Mouse (Mus musculus) heart, adult 11 months (tissue): ENCODE data around the gene Taf6.
"Not testable (repeated sequence)": the region's sequence is repeated elsewhere in the genome, so short reads cannot be mapped to it uniquely, and the experiment has no call there.

Source experiments
- DNase-seq: peaks from one replicate; pipeline ENCODE4 v3.0.0; 2022

The Taf6 gene

GRCm38 (mm10) chr5:138186950-138187638 lies at the start of gene Taf6, which contains the start of gene Cnpy4:
Gene Taf6, minus strand, starts transcription at chr5:138187451.
Gene Cnpy4, plus strand, starts transcription at chr5:138187485.
- peak; percentile 99 for DNase-seq

DNA sequence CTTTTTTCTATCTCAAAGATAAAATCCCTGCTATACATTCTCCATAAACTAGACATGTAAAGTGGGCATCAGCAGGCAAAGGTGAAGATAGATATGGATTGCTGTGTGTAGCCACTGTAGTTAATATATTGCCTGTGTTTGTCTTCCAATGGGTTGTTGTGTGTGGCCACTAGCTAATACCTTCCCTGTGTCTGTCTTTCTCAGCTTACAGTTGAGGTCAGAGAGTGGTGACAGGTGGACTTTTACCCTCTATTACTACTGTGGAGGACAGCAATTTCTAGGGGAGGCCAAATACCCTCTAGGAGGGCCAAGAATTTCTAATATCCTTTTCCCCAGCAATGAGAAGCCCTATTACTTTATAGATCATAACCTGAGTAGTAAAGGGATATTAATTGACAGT lies 47.0 kb upstream of the Taf6 start:
- DNase-seq, result no peak

DNA sequence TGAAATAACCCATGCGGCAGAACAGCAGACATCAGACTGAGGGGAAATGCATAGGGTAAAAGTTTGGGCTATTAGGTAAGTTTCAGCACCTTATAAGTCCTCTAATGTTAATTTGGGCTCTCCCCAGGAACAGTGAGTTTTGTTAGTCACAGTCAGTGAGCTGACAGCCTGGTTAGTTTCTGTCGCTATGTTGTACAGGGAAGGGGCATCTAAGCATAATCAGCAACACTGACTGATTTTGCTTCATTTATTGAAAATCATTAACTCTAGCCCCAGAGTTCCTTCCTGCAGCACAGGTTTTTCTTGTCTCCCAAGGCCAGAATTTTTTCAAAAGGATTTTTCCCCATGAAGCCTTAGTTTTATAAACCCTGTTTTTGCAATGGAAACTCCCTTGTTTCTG lies 46.5 kb upstream of the Taf6 start:
- DNase-seq, result no peak

DNA sequence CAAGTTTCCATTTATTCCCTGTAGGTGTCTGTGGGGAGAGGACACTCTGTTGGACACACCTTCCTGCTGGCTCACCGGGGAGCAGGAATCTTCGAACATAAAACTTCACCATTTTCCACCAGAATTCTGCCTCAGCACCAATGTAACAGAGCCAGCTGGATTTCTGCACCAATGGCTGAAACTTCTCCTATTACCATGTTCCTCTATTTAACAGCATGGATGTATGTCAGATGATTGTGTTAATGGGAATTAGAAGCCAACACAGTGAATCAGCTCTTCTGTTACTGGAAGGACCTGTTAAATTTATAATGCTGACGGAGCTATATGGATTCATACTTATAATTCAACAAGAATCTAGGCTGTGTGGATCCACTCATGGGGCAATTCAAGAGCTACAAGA lies 42.3 kb upstream of the Taf6 start:
- DNase-seq, result peak; percentile 85

DNA sequence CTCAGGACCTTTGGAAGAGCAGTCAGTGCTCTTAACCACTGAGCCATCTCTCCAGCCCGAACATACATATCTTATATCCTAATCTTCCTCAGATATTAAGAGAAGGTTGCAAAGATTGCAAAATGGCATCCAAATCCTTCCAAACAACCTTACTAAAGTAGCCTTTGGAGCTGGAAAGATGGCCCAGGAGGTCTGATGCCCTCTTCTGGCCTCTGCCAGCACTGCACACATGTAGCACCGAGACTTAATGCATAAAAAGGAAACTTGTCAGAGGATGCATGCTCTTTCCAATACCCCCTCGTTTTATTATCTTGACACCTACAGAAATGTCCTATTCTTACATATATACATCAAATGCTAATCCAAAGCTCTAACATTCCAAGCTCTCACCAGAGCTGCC lies 40.8 kb upstream of the Taf6 start:
- peak; percentile 83 for DNase-seq

- DNase-seq, result peak; percentile 88
Observed at GRCm38 (mm10) chr5:138227367-138227766, 40.1 kb upstream of the Taf6 start.

GRCm38 (mm10) chr5:138226491-138226890 lies 39.2 kb upstream of the Taf6 start:
- peak; percentile 78 for DNase-seq

- peak; percentile 75 for DNase-seq
Observed at GRCm38 (mm10) chr5:138225700-138226099, 38.4 kb upstream of the Taf6 start, which contains the start of gene Nxpe5. Gene Nxpe5, plus strand, starts transcription at chr5:138225898.

DNA sequence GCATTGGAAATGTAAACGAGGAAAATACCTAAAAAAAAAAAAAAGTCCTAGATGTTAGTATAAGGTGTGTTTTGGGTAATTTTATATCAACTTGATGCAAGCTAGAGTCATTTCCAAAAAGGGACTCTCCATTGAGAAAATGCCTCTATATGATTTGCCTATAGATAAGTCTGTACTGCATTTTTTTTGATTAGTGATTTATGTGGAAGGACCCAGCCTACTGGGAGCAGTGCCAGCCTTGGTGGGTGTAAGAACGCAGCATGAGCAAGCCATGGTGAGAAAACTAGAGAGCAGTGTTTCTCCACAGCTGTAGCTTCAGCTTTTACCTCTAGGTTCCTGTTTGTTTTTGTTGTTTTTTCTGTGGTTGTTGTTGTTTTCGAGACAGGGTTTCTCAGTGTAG lies 36.0 kb upstream of the Taf6 start:
- peak; percentile 78 for DNase-seq

GRCm38 (mm10) chr5:138222111-138222510 lies 34.9 kb upstream of the Taf6 start:
- peak; percentile 96 for DNase-seq

- no peak for DNase-seq
Observed at GRCm38 (mm10) chr5:138219864-138220263, 32.6 kb upstream of the Taf6 start.

- DNase-seq, result not testable (repeated sequence)
Observed at GRCm38 (mm10) chr5:138216632-138217031, 29.4 kb upstream of the Taf6 start.

DNA sequence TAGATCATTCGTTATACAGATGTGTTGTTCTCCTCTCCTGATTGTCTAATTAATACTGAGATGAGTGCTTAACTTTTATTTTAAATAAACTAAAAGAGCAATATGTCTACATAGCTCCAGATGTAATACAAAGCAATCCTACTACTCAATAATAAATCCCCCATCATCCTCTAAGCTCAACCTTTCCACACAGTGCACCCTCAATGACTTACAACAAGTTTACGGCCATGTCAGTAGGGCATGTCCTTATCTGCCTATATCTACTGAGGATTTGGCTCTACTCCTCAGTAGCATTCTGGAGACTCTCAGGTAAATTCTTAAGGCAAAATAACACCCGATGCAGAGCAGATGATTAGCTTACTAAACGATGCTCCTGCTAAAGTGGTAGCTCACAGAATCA lies 20.6 kb upstream of the Taf6 start:
- no peak for DNase-seq

- peak; percentile 93 for DNase-seq
Observed at GRCm38 (mm10) chr5:138207253-138207652, 20.0 kb upstream of the Taf6 start.

DNA sequence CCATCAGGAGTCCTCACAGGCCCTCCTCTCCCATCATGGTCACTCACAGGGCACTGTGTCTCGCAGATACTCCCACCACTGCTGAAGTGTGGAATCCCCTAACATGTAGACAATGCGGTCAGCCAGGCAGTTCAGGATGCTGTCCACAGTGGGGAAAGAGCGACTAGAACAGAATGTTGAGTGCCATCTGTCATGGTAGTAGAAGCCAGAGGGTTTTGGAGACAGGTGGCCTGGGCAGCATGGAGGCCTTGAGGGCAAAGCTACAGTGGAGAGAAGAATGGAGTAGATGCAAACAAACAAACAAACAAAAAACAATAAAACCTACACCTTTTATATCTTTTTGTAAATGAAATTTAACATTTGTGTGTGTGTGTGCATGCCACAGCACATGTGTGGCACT lies 14.8 kb upstream of the Taf6 start:
- DNase-seq, result no peak

GRCm38 (mm10) chr5:138199576-138199975 lies 12.3 kb upstream of the Taf6 start:
- DNase-seq, result peak; percentile 68

GRCm38 (mm10) chr5:138195463-138195862 lies 8.2 kb upstream of the Taf6 start:
- peak; percentile 82 for DNase-seq

- DNase-seq, result no peak
Observed at GRCm38 (mm10) chr5:138194755-138195345, 7.6 kb upstream of the Taf6 start.

DNA sequence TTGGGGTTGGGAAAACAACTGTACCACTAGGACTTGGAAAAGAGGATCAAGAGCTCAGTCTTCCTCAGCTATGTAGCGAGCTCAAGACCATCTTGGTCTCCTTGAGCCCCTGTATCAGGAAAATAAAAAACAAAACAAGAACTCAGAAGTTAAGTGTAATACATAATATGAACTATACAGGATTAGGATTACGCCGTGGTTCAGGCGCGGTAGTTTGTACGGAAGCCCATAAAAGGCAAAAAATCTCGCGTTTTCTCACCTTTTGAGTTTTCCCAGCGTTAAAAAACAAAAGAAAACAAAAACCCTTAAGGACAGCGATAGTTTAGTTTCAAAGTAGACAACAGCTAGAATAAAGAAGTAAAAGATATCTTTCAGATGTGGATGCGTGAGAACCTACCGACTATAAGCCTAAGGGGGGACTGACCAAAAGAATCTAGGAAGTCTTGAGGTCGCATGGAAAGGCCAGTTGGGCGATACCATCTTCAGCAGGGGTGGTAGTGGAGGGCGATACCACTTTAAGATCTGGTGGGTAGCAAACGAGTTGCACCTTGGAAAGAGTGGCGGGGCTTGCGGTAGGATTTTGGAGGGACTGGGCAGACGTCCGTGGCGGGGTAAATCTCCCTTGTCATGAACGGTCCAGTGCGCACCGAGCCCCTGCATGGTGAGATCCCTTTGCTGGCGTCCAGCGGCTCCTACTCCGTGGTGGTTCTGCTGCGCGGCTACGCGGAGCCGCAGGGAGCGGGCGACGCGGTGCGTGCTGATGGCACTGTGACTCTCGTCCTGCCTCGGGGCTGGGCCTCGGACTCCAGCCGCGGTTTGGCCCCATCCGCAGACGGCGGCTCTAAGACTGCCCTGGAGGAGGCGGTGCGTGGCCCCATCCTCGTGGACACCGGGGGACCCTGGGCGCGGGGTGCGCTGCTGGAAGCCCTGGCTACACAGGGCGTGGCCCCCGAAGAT lies 6.8 kb upstream of the Taf6 start, which contains the start of gene Mblac1:
Mblac1 (plus strand) TSS at position 544 of the 957 bp plus-strand sequence.
- DNase-seq, result peak; percentile 98

GRCm38 (mm10) chr5:138187661-138188306 lies 533 bp upstream of the Taf6 start:
- DNase-seq, result peak; percentile 98

DNA sequence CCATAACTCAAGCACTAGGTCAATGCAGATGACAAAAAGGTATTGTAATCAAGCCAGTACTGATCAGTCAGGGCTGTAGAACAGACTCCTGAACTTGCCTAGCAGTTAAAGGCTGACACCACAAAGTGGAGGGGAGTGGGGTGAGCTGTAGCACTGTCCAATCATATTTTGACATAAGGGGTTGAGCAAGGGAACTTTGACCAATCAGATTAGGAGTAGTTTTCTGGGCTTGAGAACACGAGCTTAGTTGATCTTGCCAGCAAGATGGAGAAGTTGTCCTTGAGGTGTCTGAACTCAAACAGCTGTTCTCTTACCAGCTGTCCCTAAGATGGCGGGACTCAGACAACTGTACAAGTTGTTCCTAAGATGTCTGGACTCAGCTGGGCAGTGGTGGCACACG lies 14.0 kb downstream of the Taf6 start:
- DNase-seq, result no peak

DNA sequence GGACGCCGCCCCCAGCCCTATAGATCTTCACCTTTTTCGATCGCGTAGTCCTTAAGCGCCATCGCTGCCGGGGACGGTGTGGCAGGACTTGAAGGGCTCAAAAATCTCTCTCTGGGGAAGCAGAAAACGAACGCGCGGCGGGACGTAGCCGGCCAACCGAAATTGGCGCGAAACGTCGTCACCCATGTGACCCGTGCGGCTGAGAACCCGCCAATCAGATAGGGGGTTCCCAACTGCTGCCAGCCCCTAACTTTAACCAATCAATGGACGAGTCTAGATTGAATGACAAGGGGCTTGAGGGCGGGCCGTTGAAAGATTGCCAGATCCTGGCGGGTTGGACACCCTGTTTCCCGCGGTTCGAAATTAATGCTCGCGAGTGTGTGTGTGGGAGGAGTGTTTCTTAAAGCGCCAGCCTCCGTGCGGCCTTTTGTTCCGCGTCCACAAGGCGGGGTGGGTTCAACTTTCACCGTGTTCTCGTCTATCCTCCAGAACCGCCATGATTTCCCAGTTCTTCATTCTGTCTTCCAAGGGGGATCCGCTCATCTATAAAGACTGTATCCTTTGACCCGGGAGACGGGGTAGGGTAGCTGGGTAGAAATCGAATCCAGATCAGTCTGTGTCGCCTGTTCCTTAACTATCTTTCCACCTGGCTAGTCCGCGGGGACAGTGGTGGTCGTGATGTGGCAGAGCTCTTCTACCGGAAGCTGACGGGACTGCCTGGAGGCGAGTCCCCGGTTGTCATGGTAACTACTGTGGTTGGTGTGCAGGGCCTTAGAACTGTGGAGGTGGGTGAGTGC lies 15.4 kb downstream of the Taf6 start, which contains the start of the genes Ap4m1 and Mcm7:
Ap4m1 (plus strand) TSS at position 308 of the 797 bp plus-strand sequence.
Mcm7 (minus strand) TSS at position 728 of the 797 bp plus-strand sequence.
- peak; percentile 100 for DNase-seq
